Mouse (Mus musculus) E14TG2a.4 (cell line): Measurements from ENCODE around the gene Ppp2r5a.
A peak's percentile ranks its signal among the peaks of the same experiment; 100 is the strongest.

Experiments used
- H3K27me3 ChIP-seq: 2 replicates; pipeline ENCODE4 v1.6.1; 2014; ENCODE audit warnings: low read length, control low read depth; ENCODE audit not compliant: insufficient read depth
- H3K36me3 ChIP-seq: 2 replicates; pipeline ENCODE4 v1.6.1; 2014; ENCODE audit warnings: low read length, control low read depth; ENCODE audit not compliant: insufficient read depth
- H3K4me1 ChIP-seq: replicated peaks from 2 replicates; pipeline ENCODE4 v1.6.1; 2014; ENCODE audit warnings: low read depth, low read length, control low read depth
- H3K4me3 ChIP-seq: replicated peaks from 2 replicates; pipeline ENCODE4 v1.5.1; 2014; ENCODE audit warnings: mild to moderate bottlenecking, low read length
- H3K9me3 ChIP-seq: 2 replicates; pipeline ENCODE4 v1.6.1; 2014; ENCODE audit warnings: low read length, control low read depth
- CTCF ChIP-seq: conservative IDR thresholded peaks from 2 replicates; pipeline ENCODE4 v1.5.1; 2014; ENCODE audit warnings: low read length
- NANOG ChIP-seq: IDR thresholded peaks from 2 replicates; pipeline ENCODE4 v1.6.1; 2014; ENCODE audit warnings: borderline replicate concordance, low read length, mixed read lengths
- POU5F1 ChIP-seq: IDR thresholded peaks from 2 replicates; pipeline ENCODE4 v1.6.1; 2014; ENCODE audit warnings: low read length, borderline replicate concordance

Gene Ppp2r5a

DNA sequence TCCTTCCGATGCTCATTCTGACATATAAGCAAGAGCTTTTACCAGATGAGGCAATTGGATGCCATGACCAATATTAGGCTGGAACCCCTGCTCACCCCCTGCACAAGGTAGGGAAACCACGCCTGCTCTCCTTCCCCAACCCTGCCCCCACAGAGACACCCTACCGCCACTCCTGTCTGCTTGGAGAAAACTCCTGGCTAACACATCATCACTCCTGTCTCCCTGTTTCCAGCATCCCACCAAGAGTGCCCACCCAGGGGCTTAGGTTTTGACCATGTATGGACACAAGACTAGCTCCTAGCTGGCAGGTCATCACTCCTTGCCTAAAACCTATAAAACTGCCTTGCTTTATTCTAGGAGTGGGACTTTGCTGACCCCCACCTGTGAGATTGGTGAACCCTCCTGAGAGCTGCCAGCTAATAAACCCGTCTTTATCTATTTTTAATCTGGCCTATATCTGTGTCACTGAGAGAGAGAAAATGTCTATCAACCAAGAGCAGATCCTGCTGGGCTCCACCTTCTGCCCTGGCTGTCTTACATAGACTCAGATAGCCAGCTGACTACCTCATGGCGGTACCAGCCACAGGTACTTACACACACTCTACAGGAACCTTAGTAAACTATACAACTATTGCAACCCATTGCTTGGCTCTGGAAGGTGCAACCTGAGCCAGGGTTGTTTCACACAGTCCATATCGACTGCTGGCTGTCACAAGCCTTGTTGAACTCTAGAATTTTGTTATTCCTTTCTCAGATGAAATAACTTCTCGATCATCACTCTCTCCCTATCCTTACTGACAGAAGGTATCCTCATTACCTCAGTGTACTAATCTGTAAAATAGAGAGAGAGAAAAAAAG, 78.1 kb downstream of the Ppp2r5a start:
- Histone ChIP-seq H3K27me3 (peaks cover 51% of the 10 kb centered on the region), H3K4me1 (peaks cover 22% of the 10 kb centered on the region), H3K36me3 (peaks cover 8% of the 10 kb centered on the region; the same call in 1 of the 2 replicates), H3K9me3 (no peaks in the 10 kb centered on the region), H3K4me3 (peak overlapping the region; percentile 92)
- TF ChIP-seq CTCF: no peak
- TF ChIP-seq POU5F1: no peak
- no peak for TF ChIP-seq NANOG

- Histone ChIP-seq H3K36me3 (peaks cover 6% of the 10 kb centered on the region; the same call in 1 of the 2 replicates), H3K27me3 (peaks cover 59% of the 10 kb centered on the region), H3K4me1 (peaks cover 22% of the 10 kb centered on the region), H3K9me3 (no peaks in the 10 kb centered on the region), H3K4me3 (no peak overlapping the region)
- TF ChIP-seq POU5F1: no peak
- no peak for TF ChIP-seq CTCF
- TF ChIP-seq NANOG: no peak
Observed at GRCm38 (mm10) chr1:191323381-191323780, 79.7 kb downstream of the Ppp2r5a start.

DNA sequence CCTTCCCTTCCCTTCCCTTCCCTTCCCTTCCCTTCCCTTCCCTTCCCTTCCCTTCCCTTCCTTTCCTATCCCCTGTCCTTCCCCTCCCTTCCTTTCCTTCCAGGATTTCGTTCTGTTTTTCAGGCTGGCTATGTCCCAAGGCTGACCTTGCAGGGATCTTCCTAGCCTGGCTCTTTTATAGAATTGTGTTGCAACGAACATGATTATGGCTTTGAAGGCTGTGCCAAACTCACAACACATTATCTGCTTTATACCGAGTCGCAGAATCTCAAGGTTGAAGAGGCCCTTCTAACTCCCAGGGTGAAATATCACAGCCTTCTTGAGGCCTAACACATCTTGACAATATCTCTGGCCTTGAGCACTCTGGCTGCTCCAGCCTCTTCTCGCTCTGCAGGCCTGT, 84.4 kb downstream of the Ppp2r5a start:
- TF ChIP-seq NANOG (no peak), CTCF (no peak), POU5F1 (no peak)
- Histone ChIP-seq H3K4me3 (no peak overlapping the region), H3K36me3 (no peaks in the 10 kb centered on the region), H3K27me3 (peaks cover 33% of the 10 kb centered on the region), H3K4me1 (peaks cover 9% of the 10 kb centered on the region), H3K9me3 (no peaks in the 10 kb centered on the region)

GRCm38 (mm10) chr1:191317591-191318196, 85.4 kb downstream of the Ppp2r5a start, which contains the start of gene Nenf:
Nenf (minus strand) TSS chr1:191318194.
- Histone ChIP-seq H3K36me3 (no peaks in the 10 kb centered on the region), H3K27me3 (peaks cover 25% of the 10 kb centered on the region), H3K4me1 (peaks cover 16% of the 10 kb centered on the region), H3K9me3 (no peaks in the 10 kb centered on the region), H3K4me3 (peak within 1 kb of the TSS; percentile 83)
- TF ChIP-seq NANOG (no peak), CTCF (no peak), POU5F1 (no peak)

- peaks cover 23% of the 10 kb centered on the region for H3K27me3 ChIP-seq
- H3K9me3 ChIP-seq: no peaks in the 10 kb centered on the region
- TF ChIP-seq CTCF (no peak), POU5F1 (no peak), NANOG (no peak)
- H3K36me3 ChIP-seq: no peaks in the 10 kb centered on the region
- H3K4me3 ChIP-seq: no peak overlapping the region
- H3K4me1 ChIP-seq: peaks cover 18% of the 10 kb centered on the region
Observed at GRCm38 (mm10) chr1:191316818-191317217, 86.3 kb downstream of the Ppp2r5a start.

DNA sequence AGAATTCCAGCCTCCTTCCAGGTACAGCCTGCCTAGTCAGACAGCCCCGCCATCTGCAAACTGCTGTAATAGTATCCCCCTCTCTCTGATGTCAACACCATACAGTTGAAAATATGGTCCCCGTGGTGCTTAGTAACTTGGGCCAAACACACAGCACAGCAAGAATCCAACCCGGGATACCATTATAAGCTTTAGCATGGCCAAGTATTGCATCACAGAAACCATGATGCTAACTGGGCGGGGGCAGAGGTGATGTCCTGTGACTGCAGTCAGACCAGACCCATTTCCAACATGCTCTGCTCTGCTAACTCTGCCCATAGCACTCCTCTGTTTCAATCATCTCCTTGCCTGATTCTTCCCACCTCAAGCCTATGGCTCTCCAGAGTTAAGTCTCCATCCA, 89.1 kb downstream of the Ppp2r5a start:
- Histone ChIP-seq H3K4me3 (no peak overlapping the region), H3K27me3 (peaks cover 17% of the 10 kb centered on the region), H3K36me3 (no peaks in the 10 kb centered on the region), H3K9me3 (no peaks in the 10 kb centered on the region), H3K4me1 (peaks cover 18% of the 10 kb centered on the region)
- TF ChIP-seq POU5F1: no peak
- TF ChIP-seq CTCF: no peak
- no peak for TF ChIP-seq NANOG

DNA sequence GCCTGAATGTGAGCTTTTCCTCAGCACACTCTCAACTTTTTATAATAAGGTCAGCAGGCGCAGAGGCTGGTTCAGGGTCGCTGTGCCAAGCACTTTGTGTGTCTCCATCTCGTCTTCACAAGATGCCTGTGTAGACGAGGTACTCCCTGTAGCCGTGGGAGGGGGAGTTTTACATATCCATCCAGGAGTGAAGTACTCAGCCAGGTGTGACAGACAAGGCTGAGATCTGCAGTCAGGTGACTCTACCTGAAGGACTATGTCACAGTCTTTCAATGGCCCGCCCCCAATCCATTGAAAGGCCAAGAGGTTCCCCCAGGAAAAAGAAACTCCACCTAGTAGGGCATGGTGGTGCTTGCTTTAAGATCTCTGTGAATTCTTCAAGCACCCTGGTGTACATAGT, 89.9 kb downstream of the Ppp2r5a start:
- Histone ChIP-seq H3K4me1 (peaks cover 18% of the 10 kb centered on the region), H3K27me3 (peaks cover 13% of the 10 kb centered on the region), H3K9me3 (no peaks in the 10 kb centered on the region), H3K36me3 (no peaks in the 10 kb centered on the region), H3K4me3 (peak overlapping the region; percentile 74)
- TF ChIP-seq POU5F1: no peak
- TF ChIP-seq CTCF: no peak
- no peak for TF ChIP-seq NANOG

DNA sequence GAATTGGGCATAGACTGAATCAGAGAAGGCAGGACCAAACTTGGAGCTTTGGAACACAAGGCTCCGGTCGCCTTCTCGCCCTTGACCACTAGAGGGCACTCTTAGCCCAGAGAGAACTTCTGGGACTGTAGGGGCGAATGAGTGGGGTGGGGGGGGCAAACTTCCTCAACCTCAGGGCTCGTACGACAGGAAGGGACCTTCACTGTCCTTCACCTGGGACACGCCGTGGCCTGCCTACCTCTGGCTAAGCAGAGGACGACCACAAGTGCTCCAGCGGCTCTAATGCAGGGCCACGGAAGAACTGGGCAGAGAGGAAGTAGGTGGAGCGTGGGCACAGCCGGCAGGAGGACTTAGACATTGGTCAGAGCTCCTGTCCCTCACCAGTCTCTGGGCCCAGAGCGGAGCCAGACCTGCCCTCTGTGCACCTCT, 90.5 kb downstream of the Ppp2r5a start:
- TF ChIP-seq POU5F1 (no peak), CTCF (peak; percentile 84), NANOG (no peak)
- H3K27me3 ChIP-seq: peaks cover 12% of the 10 kb centered on the region
- H3K36me3 ChIP-seq: no peaks in the 10 kb centered on the region
- no peaks in the 10 kb centered on the region for H3K9me3 ChIP-seq
- peaks cover 23% of the 10 kb centered on the region for H3K4me1 ChIP-seq
- H3K4me3 ChIP-seq: peak overlapping the region; percentile 74
